Mouse (Mus musculus): ENCODE data around the gene Adamts15. TPM values are rescaled to one million over a fixed set of nuclear protein-coding genes. Genes with fewer than 3 reads are reported as not detected.

Adamts15 gene
- total RNA-seq, 2 experiments from 2014 or later = 2.3 to 2.4 TPM

GRCm38 (mm10) chr9:30921261-30922103 lies 770 bp downstream of the Adamts15 start:
- no peak for DNase-seq

- peak; percentile 51 for DNase-seq
Measured at GRCm38 (mm10) chr9:30920736-30921135, 1.5 kb downstream of the Adamts15 start.

- peak; percentile 73 for DNase-seq
Measured at GRCm38 (mm10) chr9:30919686-30920085, 2.6 kb downstream of the Adamts15 start.

GRCm38 (mm10) chr9:30918466-30919356 lies 3.5 kb downstream of the Adamts15 start:
- peak; percentile 61 for DNase-seq

- peak; percentile 12 for DNase-seq
Measured at GRCm38 (mm10) chr9:30916266-30916968, 5.8 kb downstream of the Adamts15 start.

- peak; percentile 11 for DNase-seq
Measured at GRCm38 (mm10) chr9:30914241-30914640, 8.0 kb downstream of the Adamts15 start.

- DNase-seq = peak; percentile 2
Measured at GRCm38 (mm10) chr9:30913429-30913828, 8.8 kb downstream of the Adamts15 start.

- peak; percentile 4 for DNase-seq
Measured at GRCm38 (mm10) chr9:30912161-30912560, 10.1 kb downstream of the Adamts15 start.

GRCm38 (mm10) chr9:30910491-30910890 lies 11.8 kb downstream of the Adamts15 start:
- no peak for DNase-seq

GRCm38 (mm10) chr9:30908973-30909372 lies 13.3 kb downstream of the Adamts15 start:
- DNase-seq = no peak

GRCm38 (mm10) chr9:30908296-30908690 lies 14.0 kb downstream of the Adamts15 start:
- no peak for DNase-seq

- DNase-seq = no peak
Measured at GRCm38 (mm10) chr9:30907677-30908295, 14.5 kb downstream of the Adamts15 start.

GRCm38 (mm10) chr9:30906426-30906825 lies 15.8 kb downstream of the Adamts15 start:
- DNase-seq = no peak

- DNase-seq = no peak
Measured at GRCm38 (mm10) chr9:30905861-30906260, 16.4 kb downstream of the Adamts15 start.

- DNase-seq = no peak
Measured at GRCm38 (mm10) chr9:30903266-30903665, 19.0 kb downstream of the Adamts15 start.

- no peak for DNase-seq
Measured at GRCm38 (mm10) chr9:30902641-30903040, 19.6 kb downstream of the Adamts15 start.

- no peak for DNase-seq
Measured at GRCm38 (mm10) chr9:30902152-30902551, 20.1 kb downstream of the Adamts15 start.

- DNase-seq = no peak
Measured at GRCm38 (mm10) chr9:30897169-30897568, 25.1 kb downstream of the Adamts15 start.

- DNase-seq = peak; percentile 70
Measured at GRCm38 (mm10) chr9:30896752-30897151, 25.5 kb downstream of the Adamts15 start.

GRCm38 (mm10) chr9:30895618-30896017 lies 26.6 kb downstream of the Adamts15 start:
- no peak for DNase-seq

- DNase-seq = no peak
Measured at GRCm38 (mm10) chr9:30886276-30886675, 36.0 kb downstream of the Adamts15 start.

GRCm38 (mm10) chr9:30880553-30880952 lies 41.7 kb downstream of the Adamts15 start:
- no peak for DNase-seq

Measured in gastrocnemius, postnatal 25 days (tissue).